Mouse (Mus musculus) adrenal gland, postnatal 14 days (tissue): ENCODE results near the gene Olfr1286. TPM values are rescaled to one million over a fixed set of nuclear protein-coding genes. Genes with fewer than 3 reads are reported as not detected.

Experiments used
- DNase-seq: peaks from one replicate; pipeline ENCODE4 v3.0.0; 2021; ENCODE audit warnings: mixed read lengths
- long read RNA-seq, 2 experiments: library from polyadenylated mRNA; stranded (forward); transcript quantifications; one replicate each; pipeline ENCODE4 v2.0.0; 2021
- total RNA-seq: library from RNA; stranded (reverse); gene quantifications from 2 replicates; pipeline ENCODE4 v1.2.3, GENCODE M21; 2021

Olfr1286 gene
- total RNA-seq, result not detected in 2 replicates
- long read RNA-seq, experiment 1, result 0 reads
- long read RNA-seq, experiment 2, result 0 reads

- DNase-seq, result no peak
Measured at GRCm38 (mm10) chr2:111422931-111423330, at the start of gene Olfr1286. Gene Olfr1286, minus strand, starts transcription at chr2:111423115.

- DNase-seq, result no peak
Measured at GRCm38 (mm10) chr2:111448842-111449241, 25.9 kb upstream of the Olfr1286 start, which contains the start of gene Olfr1287. Gene Olfr1287, plus strand, starts transcription at chr2:111449142.

DNA sequence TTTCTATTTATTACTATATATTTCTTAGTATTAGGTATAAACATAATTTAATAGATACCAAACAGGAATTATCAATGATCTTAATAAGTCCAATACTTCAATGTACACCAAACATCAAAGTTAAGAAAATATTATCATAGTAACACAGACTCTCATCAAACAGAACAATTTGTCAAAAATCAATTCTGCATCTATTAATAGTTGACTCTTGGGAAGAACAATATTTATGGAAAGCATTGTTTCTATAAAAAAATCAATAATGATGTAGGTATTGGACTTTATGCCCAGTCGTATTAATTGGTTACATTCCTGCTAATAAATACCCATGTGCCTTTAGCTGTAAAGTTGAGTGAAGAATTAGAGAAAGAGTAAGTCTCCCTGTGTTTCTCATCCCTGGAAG lies 47.7 kb downstream of the Olfr1286 start, which contains the start of gene Olfr1284:
Gene Olfr1284 (plus strand): TSS at position 301 of the 400 bp plus-strand sequence.
- DNase-seq, result no peak

Other genes with a start within 250 kb of the Olfr1286 start
- gene 4930430A15Rik, start 193.5 kb downstream of the Olfr1286 start, total RNA-seq, result not detected in 2 replicates
- not detected in 2 replicates for gene Olfr1275, start 187.8 kb downstream of the Olfr1286 start, total RNA-seq
- not detected in 2 replicates for gene Olfr1276, start 168.6 kb downstream of the Olfr1286 start, total RNA-seq
- not detected in 2 replicates for gene Olfr1277, start 149.0 kb downstream of the Olfr1286 start, total RNA-seq
- not detected in 2 replicates for gene Olfr1278, start 133.0 kb downstream of the Olfr1286 start, total RNA-seq
- not detected in 2 replicates for gene Olfr1279, start 122.5 kb downstream of the Olfr1286 start, total RNA-seq
- gene Olfr1280, start 109.1 kb downstream of the Olfr1286 start, total RNA-seq, result not detected in 2 replicates
- not detected in 2 replicates for gene Olfr1281, start 96.6 kb downstream of the Olfr1286 start, total RNA-seq
- gene Olfr1282, start 87.0 kb downstream of the Olfr1286 start, total RNA-seq, result not detected in 2 replicates
- gene Olfr1283, start 56.3 kb downstream of the Olfr1286 start, total RNA-seq, result not detected in 2 replicates
- gene Olfr1284, start 47.6 kb downstream of the Olfr1286 start, total RNA-seq, result not detected in 2 replicates
- gene Olfr1287, start 26.0 kb upstream of the Olfr1286 start, total RNA-seq, result not detected in 2 replicates
- gene Olfr1288, start 51.0 kb upstream of the Olfr1286 start, total RNA-seq, result not detected in 2 replicates
- gene Olfr1289, start 57.7 kb upstream of the Olfr1286 start, total RNA-seq, result not detected in 2 replicates
- not detected in 2 replicates for gene Olfr1290, start 70.7 kb upstream of the Olfr1286 start, total RNA-seq
- not detected in 2 replicates for gene Olfr1291-ps1, start 74.1 kb upstream of the Olfr1286 start, total RNA-seq
- gene Olfr1293-ps, start 102.1 kb upstream of the Olfr1286 start, total RNA-seq, result not detected in 2 replicates
- gene Olfr1294, start 117.2 kb upstream of the Olfr1286 start, total RNA-seq, result not detected in 2 replicates
- gene Olfr1295, start 146.6 kb upstream of the Olfr1286 start, total RNA-seq, result not detected in 2 replicates
- gene Olfr1297, start 203.4 kb upstream of the Olfr1286 start, total RNA-seq, result not detected in 2 replicates
- gene Olfr1298, start 226.1 kb upstream of the Olfr1286 start, total RNA-seq, result not detected in 2 replicates
- gene Olfr1299, start 238.3 kb upstream of the Olfr1286 start, total RNA-seq, result not detected in 2 replicates